Mouse (Mus musculus) liver, adult (tissue): ENCODE data around the gene Golt1a.

Experiments
- GATA4 ChIP-seq: IDR thresholded peaks from 2 replicates; pipeline ENCODE4 v1.6.1; 2014; ENCODE audit warnings: mild to moderate bottlenecking, low read length; ENCODE audit not compliant: insufficient replicate concordance

Golt1a gene

GRCm38 (mm10) chr1:133356330-133356729 lies 46.7 kb downstream of the Golt1a start:
- no peak for TF ChIP-seq GATA4

- TF ChIP-seq GATA4, result no peak
Measured at GRCm38 (mm10) chr1:133361006-133361405, 51.4 kb downstream of the Golt1a start.

GRCm38 (mm10) chr1:133362103-133362502 lies 52.5 kb downstream of the Golt1a start:
- no peak for TF ChIP-seq GATA4

- no peak for TF ChIP-seq GATA4
Measured at GRCm38 (mm10) chr1:133363276-133364021, 53.8 kb downstream of the Golt1a start, which contains the start of gene Etnk2. TSS of gene Etnk2 (plus strand) at chr1:133363572.

GRCm38 (mm10) chr1:133364022-133364630 lies 54.5 kb downstream of the Golt1a start:
- no peak for TF ChIP-seq GATA4

- no peak for TF ChIP-seq GATA4
Measured at GRCm38 (mm10) chr1:133364890-133365289, 55.3 kb downstream of the Golt1a start.

- no peak for TF ChIP-seq GATA4
Measured at GRCm38 (mm10) chr1:133366951-133367605, 57.5 kb downstream of the Golt1a start.

GRCm38 (mm10) chr1:133367606-133368488 lies 58.2 kb downstream of the Golt1a start:
- no peak for TF ChIP-seq GATA4

GRCm38 (mm10) chr1:133368644-133369043 lies 59.0 kb downstream of the Golt1a start:
- no peak for TF ChIP-seq GATA4

GRCm38 (mm10) chr1:133370352-133370751 lies 60.8 kb downstream of the Golt1a start:
- no peak for TF ChIP-seq GATA4

- no peak for TF ChIP-seq GATA4
Measured at GRCm38 (mm10) chr1:133371431-133371830, 61.8 kb downstream of the Golt1a start.

GRCm38 (mm10) chr1:133372113-133372512 lies 62.5 kb downstream of the Golt1a start:
- no peak for TF ChIP-seq GATA4
